In the genomic region with DNA sequence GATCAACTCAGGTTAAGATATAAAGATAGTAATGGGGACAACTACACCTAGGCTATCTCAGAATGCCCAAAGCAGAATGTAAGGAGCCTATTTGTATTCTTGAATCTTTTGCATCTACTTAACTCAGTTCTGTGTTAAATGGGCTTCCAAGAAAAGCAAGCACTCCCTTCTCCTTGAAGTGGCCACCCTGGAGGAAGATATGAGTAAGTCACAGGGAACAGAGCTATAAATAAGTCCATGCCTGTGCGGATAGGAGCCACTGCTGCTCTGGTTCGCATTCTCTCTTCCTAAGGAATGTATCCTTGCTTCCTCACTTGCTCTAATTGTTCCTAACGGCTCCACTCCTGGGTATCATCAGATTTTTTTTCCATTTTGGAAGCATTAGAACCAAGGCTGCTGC, we compare ENCODE assay signal across 16 mouse cellular contexts.
"Had no signal": no experiment of that assay in that cellular context is flagged by ENCODE, and none has a peak within 500 bp of the region (broad histone marks: within the 10 kb centered on the region; RNA-seq: fewer than 3 reads in every experiment).

No protein-coding gene starts in this region.

- H3K36me3 ChIP-seq: limb, embryonic 12.5 days; midbrain, embryonic 15.5 days; neural tube, embryonic 12.5 days had no signal

- ATAC-seq: midbrain, embryonic 15.5 days had no signal

- H3K4me2 ChIP-seq: limb, embryonic 12.5 days; midbrain, embryonic 11.5 days; midbrain, embryonic 15.5 days; neural tube, embryonic 12.5 days had no signal

- H3K4me3 ChIP-seq: layer of hippocampus, adult 2 months; limb, embryonic 12.5 days; megakaryocyte, embryonic 14.5 days; midbrain, embryonic 15.5 days; neural tube, embryonic 12.5 days had no signal

- H3K27me3 ChIP-seq: midbrain, embryonic 15.5 days had no signal

- H3K4me1 ChIP-seq: neural tube, embryonic 12.5 days had no signal

- H3K9ac ChIP-seq: limb, embryonic 12.5 days; liver, embryonic 14.5 days; midbrain, embryonic 15.5 days; neural tube, embryonic 12.5 days had no signal

- DNase-seq: kidney, postnatal 10 days; kidney, postnatal 4 days; lung, adult 2 months; lung, postnatal 10 days; right cerebral cortex, postnatal 4 days; spleen, adult 18-20 months; thymus, adult 2 months; thymus, postnatal 25 days had no signal

- H3K27ac ChIP-seq: layer of hippocampus, adult 2 months; limb, embryonic 12.5 days; liver, embryonic 14.5 days; macrophage; midbrain, embryonic 15.5 days; neural tube, embryonic 12.5 days had no signal

- H3K9me3 ChIP-seq: limb, embryonic 12.5 days; megakaryocyte, embryonic 14.5 days; midbrain, embryonic 15.5 days; neural tube, embryonic 12.5 days had no signal
